Mouse (Mus musculus): ENCODE data around the gene Tnrc6c.

DNA sequence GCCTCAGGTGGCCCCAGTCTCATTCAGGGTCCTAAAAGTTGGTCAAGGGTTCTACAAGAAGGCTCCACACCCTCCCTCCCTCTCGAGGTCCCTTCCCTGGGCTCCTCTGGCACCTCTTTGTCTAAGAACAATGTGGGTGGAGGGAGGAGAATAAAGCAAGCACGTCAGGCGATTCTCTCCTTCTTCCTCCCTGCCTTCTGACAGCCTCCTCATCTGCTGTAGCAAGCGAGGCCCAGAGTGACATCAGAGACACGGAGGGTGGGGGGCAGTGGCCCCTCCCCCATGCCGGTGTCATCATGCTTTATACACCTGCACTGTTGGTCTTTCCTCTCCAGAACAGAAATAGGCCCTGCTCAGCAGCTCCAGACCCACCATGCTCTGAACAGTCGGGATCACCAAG is 45.1 kb upstream of the Tnrc6c start:
- TF ChIP-seq POLR2A (IDR thresholded peaks at IDR 0.05; ENCODE audit: low read depth, low read length) (no peak), CTCF (IDR thresholded peaks at IDR 0.05; ENCODE audit: borderline replicate concordance, insufficient read depth, low read length) (no peak)

Data from embryonic fibroblast, embryonic 13.5 days (primary cell).